Mouse (Mus musculus): ENCODE measurements around the gene Kif19a. TPM values are rescaled to one million over a fixed set of nuclear protein-coding genes. Genes with fewer than 3 reads are reported as not detected.

The Kif19a gene
- polyA plus RNA-seq, 1 experiment, result 6.3 TPM

- no peak for TF ChIP-seq CTCF (IDR thresholded peaks at IDR 0.05; ENCODE audit: control insufficient read depth, insufficient read depth, low read length)
- TF ChIP-seq POLR2A (IDR thresholded peaks at IDR 0.05; ENCODE audit: borderline replicate concordance, control insufficient read depth, low read depth, low read length), result no peak
- H3K4me1 ChIP-seq (ENCODE audit: control insufficient read depth, insufficient read depth, low read length), result no peaks in the 10 kb centered on the region; the same call in 1 of the 2 replicates
- WGBS, result 47% methylated on average over 5 of the region's 5 CpGs
- no peak overlapping the region for H3K4me3 ChIP-seq (replicated peaks; ENCODE audit: control insufficient read depth, low read depth, low read length)
- H3K27ac ChIP-seq (ENCODE audit: control insufficient read depth, insufficient read depth, low read depth, low read length, poor library complexity), result no peak overlapping the region
These were observed 37.4 kb upstream of the Kif19a start for GRCm38 (mm10) chr11:114727826-114728186.

DNA sequence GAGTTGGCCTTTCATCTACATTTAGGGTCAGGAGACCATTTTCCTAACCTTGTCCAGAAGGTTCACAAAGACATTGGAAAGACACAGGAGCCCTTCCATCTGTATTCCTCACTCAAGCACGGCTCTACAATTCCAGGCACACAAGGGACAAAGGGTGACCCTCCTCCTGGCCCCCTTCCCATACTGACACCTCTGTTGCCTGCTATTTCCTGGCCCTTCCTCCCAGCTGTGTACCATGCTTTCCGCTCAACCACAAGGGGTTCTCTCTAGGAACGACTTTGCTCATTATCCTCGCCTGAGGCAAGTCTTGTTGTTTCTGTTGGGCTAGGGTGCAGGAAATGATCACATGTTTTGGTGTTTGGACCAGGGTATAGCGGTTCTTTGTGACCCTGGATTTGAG is 36.9 kb upstream of the Kif19a start:
- Histone ChIP-seq H3K4me1 (ENCODE audit: control insufficient read depth, insufficient read depth, low read length) (no peaks in the 10 kb centered on the region; the same call in 1 of the 2 replicates), H3K4me3 (replicated peaks; ENCODE audit: control insufficient read depth, low read depth, low read length) (no peak overlapping the region), H3K27ac (ENCODE audit: control insufficient read depth, insufficient read depth, low read depth, low read length, poor library complexity) (no peak overlapping the region)
- TF ChIP-seq POLR2A (IDR thresholded peaks at IDR 0.05; ENCODE audit: borderline replicate concordance, control insufficient read depth, low read depth, low read length) (no peak), CTCF (IDR thresholded peaks at IDR 0.05; ENCODE audit: control insufficient read depth, insufficient read depth, low read length) (no peak)
- 25% methylated on average over 5 of the region's 5 CpGs for WGBS

- H3K27ac ChIP-seq (ENCODE audit: control insufficient read depth, insufficient read depth, low read depth, low read length, poor library complexity), result no peak overlapping the region
- H3K4me3 ChIP-seq (replicated peaks; ENCODE audit: control insufficient read depth, low read depth, low read length), result no peak overlapping the region
- no peaks in the 10 kb centered on the region; the same call in 1 of the 2 replicates for H3K4me1 ChIP-seq (ENCODE audit: control insufficient read depth, insufficient read depth, low read length)
- 73% methylated on average over 6 of the region's 6 CpGs for WGBS
- no peak for TF ChIP-seq CTCF (IDR thresholded peaks at IDR 0.05; ENCODE audit: control insufficient read depth, insufficient read depth, low read length)
- TF ChIP-seq POLR2A (IDR thresholded peaks at IDR 0.05; ENCODE audit: borderline replicate concordance, control insufficient read depth, low read depth, low read length), result no peak
These were observed 35.3 kb upstream of the Kif19a start for GRCm38 (mm10) chr11:114729832-114730363.

DNA sequence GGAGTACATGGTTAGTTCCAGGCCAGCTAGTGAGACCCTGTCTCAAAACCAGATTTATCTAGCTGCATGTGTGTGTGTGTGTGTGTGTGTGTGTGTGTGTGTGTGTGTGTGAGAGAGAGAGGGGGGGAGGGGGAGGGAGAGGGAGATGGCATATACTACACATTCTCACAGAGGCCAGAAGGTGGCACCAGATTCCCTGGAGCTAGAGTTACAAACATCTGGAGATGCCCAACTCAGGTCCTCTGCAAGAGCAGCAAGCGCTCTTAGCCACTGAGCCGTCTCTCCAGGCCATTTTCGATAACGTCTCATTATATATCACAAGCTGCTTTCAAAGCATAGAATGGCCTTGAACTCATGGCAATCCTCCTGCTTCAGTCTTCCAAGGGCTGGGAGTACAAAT is 33.5 kb upstream of the Kif19a start:
- TF ChIP-seq POLR2A (IDR thresholded peaks at IDR 0.05; ENCODE audit: borderline replicate concordance, control insufficient read depth, low read depth, low read length) (no peak), CTCF (IDR thresholded peaks at IDR 0.05; ENCODE audit: control insufficient read depth, insufficient read depth, low read length) (no peak)
- H3K4me3 ChIP-seq (replicated peaks; ENCODE audit: control insufficient read depth, low read depth, low read length), result no peak overlapping the region
- 83% methylated on average over 4 of the region's 4 CpGs for WGBS
- no peaks in the 10 kb centered on the region; the same call in 1 of the 2 replicates for H3K4me1 ChIP-seq (ENCODE audit: control insufficient read depth, insufficient read depth, low read length)
- H3K27ac ChIP-seq (ENCODE audit: control insufficient read depth, insufficient read depth, low read depth, low read length, poor library complexity), result no peak overlapping the region

DNA sequence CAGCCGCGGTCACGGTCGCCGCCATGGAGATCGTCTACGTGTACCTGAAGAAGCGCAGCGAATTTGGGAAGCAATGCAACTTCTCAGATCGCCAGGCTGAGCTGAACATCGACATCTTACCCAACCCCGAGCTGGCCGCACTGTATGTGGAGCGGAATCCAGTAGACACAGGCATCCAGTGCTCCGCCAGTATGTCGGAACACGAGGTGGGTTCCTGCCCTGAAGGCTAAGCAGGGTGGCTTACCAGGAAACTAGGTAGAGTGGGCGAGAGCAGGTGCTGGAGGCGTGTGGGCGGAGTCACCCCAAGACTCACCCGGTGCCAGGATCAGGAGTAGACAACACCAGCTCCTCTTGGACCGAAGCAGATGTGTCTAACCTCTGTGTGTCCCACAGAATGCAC is 32.3 kb upstream of the Kif19a start:
- no peak overlapping the region for H3K4me3 ChIP-seq (replicated peaks; ENCODE audit: control insufficient read depth, low read depth, low read length)
- WGBS, result 78% methylated on average over 22 of the region's 22 CpGs
- H3K27ac ChIP-seq (ENCODE audit: control insufficient read depth, insufficient read depth, low read depth, low read length, poor library complexity), result no peak overlapping the region
- no peaks in the 10 kb centered on the region; the same call in 1 of the 2 replicates for H3K4me1 ChIP-seq (ENCODE audit: control insufficient read depth, insufficient read depth, low read length)
- TF ChIP-seq POLR2A (IDR thresholded peaks at IDR 0.05; ENCODE audit: borderline replicate concordance, control insufficient read depth, low read depth, low read length), result no peak
- no peak for TF ChIP-seq CTCF (IDR thresholded peaks at IDR 0.05; ENCODE audit: control insufficient read depth, insufficient read depth, low read length)

GRCm38 (mm10) chr11:114736111-114736510 is 29.1 kb upstream of the Kif19a start:
- TF ChIP-seq CTCF (IDR thresholded peaks at IDR 0.05; ENCODE audit: control insufficient read depth, insufficient read depth, low read length) (no peak), POLR2A (IDR thresholded peaks at IDR 0.05; ENCODE audit: borderline replicate concordance, control insufficient read depth, low read depth, low read length) (no peak)
- H3K27ac ChIP-seq (ENCODE audit: control insufficient read depth, insufficient read depth, low read depth, low read length, poor library complexity), result no peak overlapping the region
- WGBS, result 56% methylated on average over 2 of the region's 2 CpGs
- H3K4me3 ChIP-seq (replicated peaks; ENCODE audit: control insufficient read depth, low read depth, low read length), result no peak overlapping the region
- no peaks in the 10 kb centered on the region; the same call in 1 of the 2 replicates for H3K4me1 ChIP-seq (ENCODE audit: control insufficient read depth, insufficient read depth, low read length)

DNA sequence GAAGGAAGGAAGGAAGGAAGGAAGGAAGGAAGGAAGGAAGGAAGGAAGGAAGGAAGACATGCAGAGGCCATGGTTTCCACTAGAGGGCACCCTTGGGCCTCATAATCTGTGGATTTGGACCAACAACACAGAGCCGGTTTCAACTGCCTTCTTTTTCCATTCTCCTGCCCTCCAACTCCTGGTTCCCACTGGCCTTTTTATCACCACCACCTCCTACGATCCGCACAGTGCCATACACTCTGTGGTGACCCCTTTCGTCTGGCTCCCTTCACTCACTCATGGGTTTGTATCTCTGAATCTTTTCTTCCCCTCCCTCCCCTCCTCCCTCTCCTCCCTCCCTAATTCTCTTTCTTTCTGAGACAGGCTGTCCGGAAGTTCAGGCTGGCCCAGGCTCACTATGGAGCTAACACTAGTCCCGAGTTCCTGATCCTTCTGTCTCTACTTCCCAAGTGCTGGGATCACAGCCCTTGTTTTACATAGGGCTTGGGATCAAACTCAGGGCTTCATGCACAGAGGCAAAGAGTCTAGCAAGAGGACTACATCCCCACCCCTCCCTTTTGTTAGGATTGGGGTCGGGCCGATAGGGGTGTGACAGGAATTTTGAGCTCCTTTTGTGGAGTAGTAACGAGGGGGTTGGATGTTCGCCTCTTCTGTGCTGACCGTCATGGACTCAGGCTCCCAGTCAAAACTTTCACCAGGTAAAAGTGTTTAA is 28.1 kb upstream of the Kif19a start:
- no peak overlapping the region for H3K4me3 ChIP-seq (replicated peaks; ENCODE audit: control insufficient read depth, low read depth, low read length)
- TF ChIP-seq CTCF (IDR thresholded peaks at IDR 0.05; ENCODE audit: control insufficient read depth, insufficient read depth, low read length) (peak; percentile 46; the same call in 1 of the 2 replicates), POLR2A (IDR thresholded peaks at IDR 0.05; ENCODE audit: borderline replicate concordance, control insufficient read depth, low read depth, low read length) (no peak)
- H3K4me1 ChIP-seq (ENCODE audit: control insufficient read depth, insufficient read depth, low read length), result no peaks in the 10 kb centered on the region; the same call in 1 of the 2 replicates
- WGBS, result 70% methylated on average over 11 of the region's 11 CpGs
- no peak overlapping the region for H3K27ac ChIP-seq (ENCODE audit: control insufficient read depth, insufficient read depth, low read depth, low read length, poor library complexity)

DNA sequence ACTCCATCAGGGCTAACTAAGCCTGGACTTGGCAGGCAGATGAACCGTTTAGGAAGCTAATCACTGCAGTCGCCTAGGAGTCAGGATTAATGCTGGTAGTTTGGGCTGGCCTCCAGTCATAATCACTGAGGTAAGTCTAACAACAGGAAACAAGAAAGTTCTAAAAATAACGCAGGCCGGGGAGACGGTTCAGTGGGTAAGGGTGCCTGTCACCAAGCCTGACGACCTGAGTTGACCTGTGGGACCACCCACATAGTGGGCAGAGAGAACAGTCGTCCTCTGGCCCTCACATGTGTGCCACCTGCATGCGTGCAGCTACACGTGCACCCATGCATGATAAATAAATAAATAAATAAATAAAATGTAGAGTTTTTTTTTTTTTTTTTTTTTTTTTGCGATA is 24.6 kb upstream of the Kif19a start:
- no peak for TF ChIP-seq POLR2A (IDR thresholded peaks at IDR 0.05; ENCODE audit: borderline replicate concordance, control insufficient read depth, low read depth, low read length)
- TF ChIP-seq CTCF (IDR thresholded peaks at IDR 0.05; ENCODE audit: control insufficient read depth, insufficient read depth, low read length), result no peak
- Histone ChIP-seq H3K27ac (ENCODE audit: control insufficient read depth, insufficient read depth, low read depth, low read length, poor library complexity) (peak overlapping the region; percentile 31; the same call in 1 of the 2 replicates), H3K4me3 (replicated peaks; ENCODE audit: control insufficient read depth, low read depth, low read length) (no peak overlapping the region), H3K4me1 (ENCODE audit: control insufficient read depth, insufficient read depth, low read length) (no peaks in the 10 kb centered on the region; the same call in 1 of the 2 replicates)
- WGBS, result 17% methylated on average over 10 of the region's 10 CpGs
